Mouse (Mus musculus): ENCODE measurements around the gene Gtpbp2. TPM values are rescaled to one million over a fixed set of nuclear protein-coding genes. Genes with fewer than 3 reads are reported as not detected.

Gene Gtpbp2
- polyA plus RNA-seq, 1 experiment from 2014 or later: 39.1 TPM

GRCm38 (mm10) chr17:46167014-46167413, 6.2 kb downstream of the Gtpbp2 start:
- Histone ChIP-seq H3K27me3 (replicated peaks) (no peaks in the 10 kb centered on the region), H3K9me3 (replicated peaks) (no peaks in the 10 kb centered on the region), H3K4me1 (replicated peaks) (peaks cover 40% of the 10 kb centered on the region), H3K36me3 (peaks cover 84% of the 10 kb centered on the region), H3K4me2 (no peak overlapping the region), H3K4me3 (no peak overlapping the region), H3K9ac (no peak overlapping the region; the same call in 1 of the 2 replicates), H3K27ac (ENCODE audit: poor library complexity, severe bottlenecking) (no peak overlapping the region)
- ATAC-seq (ENCODE audit: insufficient number of reproducible peaks, low FRiP score): no peak
- 84% methylated on average over 11 of the region's 11 CpGs for WGBS

GRCm38 (mm10) chr17:46168318-46168717, 7.5 kb downstream of the Gtpbp2 start:
- peak; percentile 84 for ATAC-seq (ENCODE audit: insufficient number of reproducible peaks, low FRiP score)
- Histone ChIP-seq H3K9me3 (replicated peaks) (no peaks in the 10 kb centered on the region), H3K27ac (ENCODE audit: poor library complexity, severe bottlenecking) (no peak overlapping the region), H3K4me3 (no peak overlapping the region), H3K4me1 (replicated peaks) (peaks cover 26% of the 10 kb centered on the region), H3K27me3 (replicated peaks) (no peaks in the 10 kb centered on the region), H3K4me2 (no peak overlapping the region), H3K36me3 (peaks cover 95% of the 10 kb centered on the region), H3K9ac (no peak overlapping the region)
- 41% methylated on average over 5 of the region's 5 CpGs for WGBS

GRCm38 (mm10) chr17:46168768-46169167, 7.9 kb downstream of the Gtpbp2 start:
- H3K4me3 ChIP-seq: no peak overlapping the region
- no peaks in the 10 kb centered on the region for H3K9me3 ChIP-seq (replicated peaks)
- no peak overlapping the region for H3K9ac ChIP-seq
- no peak for ATAC-seq (ENCODE audit: insufficient number of reproducible peaks, low FRiP score)
- no peak overlapping the region for H3K4me2 ChIP-seq
- 70% methylated on average over 5 of the region's 5 CpGs for WGBS
- H3K4me1 ChIP-seq (replicated peaks): peaks cover 25% of the 10 kb centered on the region
- H3K27me3 ChIP-seq (replicated peaks): no peaks in the 10 kb centered on the region
- H3K27ac ChIP-seq (ENCODE audit: poor library complexity, severe bottlenecking): peak overlapping the region; percentile 25; the same call in 1 of the 2 replicates
- peaks cover 93% of the 10 kb centered on the region for H3K36me3 ChIP-seq

- peaks cover 24% of the 10 kb centered on the region for H3K4me1 ChIP-seq (replicated peaks)
- no peak overlapping the region for H3K4me3 ChIP-seq
- peaks cover 83% of the 10 kb centered on the region for H3K36me3 ChIP-seq
- no peaks in the 10 kb centered on the region for H3K27me3 ChIP-seq (replicated peaks)
- H3K4me2 ChIP-seq: no peak overlapping the region
- WGBS: 69% methylated on average over 3 of the region's 3 CpGs
- no peaks in the 10 kb centered on the region for H3K9me3 ChIP-seq (replicated peaks)
- no peak overlapping the region for H3K9ac ChIP-seq
- no peak overlapping the region for H3K27ac ChIP-seq (ENCODE audit: poor library complexity, severe bottlenecking)
- ATAC-seq (ENCODE audit: insufficient number of reproducible peaks, low FRiP score): no peak
Measured at GRCm38 (mm10) chr17:46170538-46170937, 9.7 kb downstream of the Gtpbp2 start.

- no peaks in the 10 kb centered on the region for H3K27me3 ChIP-seq (replicated peaks)
- H3K9ac ChIP-seq: no peak overlapping the region
- H3K36me3 ChIP-seq: peaks cover 91% of the 10 kb centered on the region
- no peaks in the 10 kb centered on the region for H3K9me3 ChIP-seq (replicated peaks)
- H3K4me3 ChIP-seq: no peak overlapping the region
- no peak overlapping the region for H3K4me2 ChIP-seq
- WGBS: 86% methylated on average over 4 of the region's 4 CpGs
- no peak for ATAC-seq (ENCODE audit: insufficient number of reproducible peaks, low FRiP score)
- no peak overlapping the region for H3K27ac ChIP-seq (ENCODE audit: poor library complexity, severe bottlenecking)
- H3K4me1 ChIP-seq (replicated peaks): no peaks in the 10 kb centered on the region
Measured at GRCm38 (mm10) chr17:46182273-46182672, 21.4 kb downstream of the Gtpbp2 start.

- Histone ChIP-seq H3K9me3 (replicated peaks) (no peaks in the 10 kb centered on the region), H3K4me3 (no peak overlapping the region), H3K36me3 (peaks cover 83% of the 10 kb centered on the region), H3K27me3 (replicated peaks) (no peaks in the 10 kb centered on the region), H3K4me1 (replicated peaks) (no peaks in the 10 kb centered on the region), H3K4me2 (no peak overlapping the region), H3K9ac (no peak overlapping the region), H3K27ac (ENCODE audit: poor library complexity, severe bottlenecking) (no peak overlapping the region)
- WGBS: 90% methylated on average over 2 of the region's 2 CpGs
- ATAC-seq (ENCODE audit: insufficient number of reproducible peaks, low FRiP score): no peak
Measured at GRCm38 (mm10) chr17:46188829-46189228, 28.0 kb downstream of the Gtpbp2 start.

- Histone ChIP-seq H3K27ac (ENCODE audit: poor library complexity, severe bottlenecking) (no peak overlapping the region), H3K9ac (no peak overlapping the region; the same call in 1 of the 2 replicates), H3K36me3 (peaks cover 33% of the 10 kb centered on the region), H3K4me3 (peak overlapping the region; percentile 28; the same call in 1 of the 2 replicates), H3K4me2 (peak overlapping the region; percentile 80), H3K4me1 (replicated peaks) (peaks cover 13% of the 10 kb centered on the region), H3K27me3 (replicated peaks) (no peaks in the 10 kb centered on the region), H3K9me3 (replicated peaks) (no peaks in the 10 kb centered on the region)
- 64% methylated on average over 6 of the region's 6 CpGs for WGBS
- ATAC-seq (ENCODE audit: insufficient number of reproducible peaks, low FRiP score): no peak
Measured at GRCm38 (mm10) chr17:46201151-46201550, 40.3 kb downstream of the Gtpbp2 start.

- under 1% methylated on average over 66 of the region's 66 CpGs for WGBS
- peak within 1 kb of the TSS; percentile 92 for H3K27ac ChIP-seq (ENCODE audit: poor library complexity, severe bottlenecking)
- H3K9ac ChIP-seq: peak within 1 kb of the TSS; percentile 94
- peaks cover 13% of the 10 kb centered on the region for H3K4me1 ChIP-seq (replicated peaks)
- no peaks in the 10 kb centered on the region for H3K9me3 ChIP-seq (replicated peaks)
- H3K4me2 ChIP-seq: peak within 1 kb of the TSS; percentile 80
- ATAC-seq (ENCODE audit: insufficient number of reproducible peaks, low FRiP score): peak; percentile 94
- H3K36me3 ChIP-seq: peaks cover 33% of the 10 kb centered on the region
- H3K4me3 ChIP-seq: peak within 1 kb of the TSS; percentile 96
- H3K27me3 ChIP-seq (replicated peaks): no peaks in the 10 kb centered on the region
Measured at GRCm38 (mm10) chr17:46202421-46203071, 41.7 kb downstream of the Gtpbp2 start, which contains the start of the genes Polh and Xpo5. Gene Polh, minus strand, starts transcription at chr17:46202645. Gene Xpo5, plus strand, starts transcription at chr17:46202782.

GRCm38 (mm10) chr17:46203078-46203477, 42.2 kb downstream of the Gtpbp2 start:
- Histone ChIP-seq H3K9ac (peak overlapping the region; percentile 94), H3K36me3 (peaks cover 33% of the 10 kb centered on the region), H3K9me3 (replicated peaks) (no peaks in the 10 kb centered on the region), H3K27ac (ENCODE audit: poor library complexity, severe bottlenecking) (peak overlapping the region; percentile 92), H3K27me3 (replicated peaks) (no peaks in the 10 kb centered on the region), H3K4me2 (peak overlapping the region; percentile 80), H3K4me1 (replicated peaks) (peaks cover 13% of the 10 kb centered on the region), H3K4me3 (peak overlapping the region; percentile 96)
- ATAC-seq (ENCODE audit: insufficient number of reproducible peaks, low FRiP score): peak; percentile 39; the same call in 1 of the 2 replicates
- WGBS: under 1% methylated on average over 20 of the region's 20 CpGs

- no peak for ATAC-seq (ENCODE audit: insufficient number of reproducible peaks, low FRiP score)
Measured at GRCm38 (mm10) chr17:46206676-46207075, 45.8 kb downstream of the Gtpbp2 start.

GRCm38 (mm10) chr17:46210550-46210949, 49.7 kb downstream of the Gtpbp2 start:
- no peak overlapping the region for H3K9ac ChIP-seq
- no peak for ATAC-seq (ENCODE audit: insufficient number of reproducible peaks, low FRiP score)
- no peaks in the 10 kb centered on the region for H3K27me3 ChIP-seq (replicated peaks)
- H3K4me1 ChIP-seq (replicated peaks): no peaks in the 10 kb centered on the region
- no peak overlapping the region for H3K4me3 ChIP-seq
- no peak overlapping the region for H3K4me2 ChIP-seq
- no peaks in the 10 kb centered on the region for H3K9me3 ChIP-seq (replicated peaks)
- WGBS: 87% methylated on average over 3 of the region's 3 CpGs
- H3K36me3 ChIP-seq: peaks cover 92% of the 10 kb centered on the region
- H3K27ac ChIP-seq (ENCODE audit: poor library complexity, severe bottlenecking): no peak overlapping the region

More at GRCm38 (mm10) chr17:46206676-46207075, 45.8 kb downstream of the Gtpbp2 start:
- Histone ChIP-seq H3K9me3 (replicated peaks) (no peaks in the 10 kb centered on the region), H3K27me3 (replicated peaks) (no peaks in the 10 kb centered on the region), H3K36me3 (peaks cover 62% of the 10 kb centered on the region), H3K4me3 (no peak overlapping the region), H3K4me2 (no peak overlapping the region), H3K9ac (no peak overlapping the region), H3K4me1 (replicated peaks) (peaks cover 11% of the 10 kb centered on the region), H3K27ac (ENCODE audit: poor library complexity, severe bottlenecking) (no peak overlapping the region)
